ENCODE assay signal across 8 mouse cellular contexts in the genomic region with DNA sequence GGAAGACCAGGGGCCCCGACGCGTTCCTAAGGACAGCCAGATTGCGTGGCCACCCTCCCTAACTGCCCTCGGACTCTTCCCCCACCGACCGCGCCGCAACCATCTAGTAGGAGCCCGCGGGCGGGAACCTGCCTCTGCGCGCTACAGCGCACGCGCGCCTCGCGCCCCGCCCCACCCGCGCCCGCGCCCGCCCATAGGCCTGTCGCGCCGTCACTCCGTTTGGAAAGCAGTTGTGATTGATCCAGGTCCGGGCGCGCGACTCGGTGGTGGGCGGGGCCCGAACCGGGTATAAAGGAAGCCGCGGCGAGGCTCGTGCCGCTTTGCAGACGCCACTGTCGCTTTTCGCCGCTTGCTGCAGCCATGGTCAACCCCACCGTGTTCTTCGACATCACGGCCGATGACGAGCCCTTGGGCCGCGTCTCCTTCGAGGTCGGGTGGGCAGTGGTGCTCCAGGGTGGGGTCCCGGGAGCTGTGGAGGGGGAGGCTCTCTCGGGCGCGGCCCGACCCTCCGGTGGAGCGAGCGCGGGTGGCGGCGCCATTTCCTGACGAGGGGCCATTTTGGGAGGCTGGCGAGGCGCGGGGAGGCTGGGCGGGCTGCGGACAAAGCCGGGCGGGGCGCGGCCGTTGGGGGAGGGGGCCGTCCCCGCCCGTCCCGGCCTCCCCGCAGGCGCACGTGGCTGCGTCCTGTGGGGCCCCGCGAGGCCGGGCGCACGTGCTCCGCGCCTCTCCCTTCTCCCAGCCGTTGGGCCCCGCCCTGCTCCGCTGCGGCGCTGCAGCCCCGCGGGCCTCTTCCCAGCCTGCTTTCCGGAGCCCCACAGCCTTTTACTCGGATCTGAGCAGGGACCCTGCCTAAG. TPM values are rescaled to one million over a fixed set of nuclear protein-coding genes. Genes with fewer than 3 reads are reported as not detected.
A peak's percentile ranks its signal among the peaks of the same experiment; 100 is the strongest.
DNase-seq lines count a peak whose midpoint lies in the region; ATAC-seq lines count a peak whose summit lies in the region.

No protein-coding gene starts in this region.

- H3K27me3 ChIP-seq in heart, embryonic 14.5 days (ENCODE audit: control insufficient read depth, insufficient read depth, low read length), result no peaks in the 10 kb centered on the region
- no peaks in the 10 kb centered on the region for H3K27me3 ChIP-seq in liver, embryonic 12.5 days (replicated peaks)
- no peaks in the 10 kb centered on the region for H3K27me3 ChIP-seq in splenic B cell, adult 2 months (ENCODE audit: control insufficient read depth, insufficient read depth, low read length, poor library complexity, severe bottlenecking)

- peak overlapping the region; percentile 95 to 96 for H3K27ac ChIP-seq in heart, embryonic 14.5 days (replicated peaks in 1 of 2; ENCODE audit: control insufficient read depth in 1 of 2, insufficient read depth in 1 of 2, low read depth in 2 of 2, low read length in 2 of 2)
- H3K27ac ChIP-seq in liver, embryonic 12.5 days, result peak overlapping the region; percentile 97

- peak; percentile 95 for ATAC-seq in heart, embryonic 14.5 days (ENCODE audit: insufficient number of reproducible peaks, insufficient read depth, low FRiP score, low read depth)
- ATAC-seq in liver, embryonic 12.5 days, result peak; percentile 92

- peak overlapping the region; percentile 63 to 84 for H3K4me3 ChIP-seq in heart, embryonic 14.5 days (ENCODE audit: control insufficient read depth in 1 of 2, insufficient read depth in 1 of 2, low read depth in 1 of 2, low read length in 2 of 2)
- H3K4me3 ChIP-seq in liver, embryonic 12.5 days, result peak overlapping the region; percentile 87

- H3K4me1 ChIP-seq in heart, embryonic 14.5 days (ENCODE audit: control insufficient read depth in 2 of 2, insufficient read depth in 2 of 2, low read length in 2 of 2), result peaks cover 8 to 28% of the 10 kb centered on the region in 2 experiments
- peaks cover 44% of the 10 kb centered on the region for H3K4me1 ChIP-seq in liver, embryonic 12.5 days

- H3K4me2 ChIP-seq in heart, embryonic 14.5 days (ENCODE audit: low read length), result peak overlapping the region; percentile 99
- peak overlapping the region; percentile 86 for H3K4me2 ChIP-seq in liver, embryonic 12.5 days

- peaks cover 39% of the 10 kb centered on the region for H3K36me3 ChIP-seq in heart, embryonic 14.5 days (ENCODE audit: control insufficient read depth, insufficient read depth, low read length)
- H3K36me3 ChIP-seq in liver, embryonic 12.5 days, result peaks cover 49% of the 10 kb centered on the region
- H3K36me3 ChIP-seq in splenic B cell, adult 2 months (ENCODE audit: control insufficient read depth, insufficient read depth, low read length, poor library complexity, severe bottlenecking), result peaks cover 13% of the 10 kb centered on the region; the same call in 1 of the 2 replicates

- H3K9ac ChIP-seq in heart, embryonic 14.5 days (ENCODE audit: low read length), result peak overlapping the region; percentile 89
- peak overlapping the region; percentile 87 for H3K9ac ChIP-seq in liver, embryonic 12.5 days

- no peaks in the 10 kb centered on the region for H3K9me3 ChIP-seq in heart, embryonic 14.5 days (ENCODE audit: control insufficient read depth, low read length)
- peaks cover 21% of the 10 kb centered on the region for H3K9me3 ChIP-seq in liver, embryonic 12.5 days (replicated peaks)

- under 1% methylated on average over 91 of the region's 102 CpGs for WGBS in heart, embryonic 14.5 days
- under 1% methylated on average over 94 of the region's 102 CpGs for WGBS in liver, embryonic 12.5 days (ENCODE audit: insufficient replicate concordance)

- DNase-seq in CD8-positive naive resting alpha-beta T cell, adult 2 months (ENCODE audit: low read depth in 2 of 2, low spot score in 2 of 2), result peak; percentile 98 to 99
- DNase-seq in c-Kit-negative CD71-positive TER-119-positive erythroid progenitor cells, embryonic 14.5 days (ENCODE audit: low read depth, low spot score), result peak; percentile 89
- DNase-seq in fibroblast of lung, adult 2 months (ENCODE audit: low read depth), result peak; percentile 75
- DNase-seq in kidney, postnatal 14 days, result peak; percentile 99
- DNase-seq in naive thymus-derived CD4-positive, alpha-beta T cell, adult 2 months (ENCODE audit: low read depth), result peak; percentile 98
- peak; percentile 98 for DNase-seq in splenic B cell, adult 2 months (ENCODE audit: low read depth, low spot score)

RNA-seq across cellular contexts. Expression of a gene that starts 0.5 kb away (rescaled TPM):
- polyA plus RNA-seq in heart, embryonic 14.5 days (2014; fragmentation: Nextera tagmentation; extraction: Ambion mirVana), result 4,253 and 4,441 TPM in 2 replicates
- polyA plus RNA-seq in liver, embryonic 12.5 days (2016; fragmentation: Nextera tagmentation; extraction: Ambion mirVana), result 3,798 and 3,900 TPM in 2 replicates

RNA-seq across cellular contexts. Expression of a gene that starts 26.9 kb away (rescaled TPM):
- polyA plus RNA-seq in heart, embryonic 14.5 days (2014; fragmentation: Nextera tagmentation; extraction: Ambion mirVana), result 8.2 and 9.1 TPM in 2 replicates
- polyA plus RNA-seq in liver, embryonic 12.5 days (2016; fragmentation: Nextera tagmentation; extraction: Ambion mirVana), result 5.6 and 6.7 TPM in 2 replicates

RNA-seq across cellular contexts. Expression of a gene that starts 28.5 kb away (rescaled TPM):
- 377 and 424 TPM in 2 replicates for polyA plus RNA-seq in heart, embryonic 14.5 days (2014; fragmentation: Nextera tagmentation; extraction: Ambion mirVana)
- polyA plus RNA-seq in liver, embryonic 12.5 days (2016; fragmentation: Nextera tagmentation; extraction: Ambion mirVana), result 121 and 125 TPM in 2 replicates

RNA-seq across cellular contexts. Expression of a gene that starts 59.9 kb away (rescaled TPM):
- 21.8 and 24.3 TPM in 2 replicates for polyA plus RNA-seq in heart, embryonic 14.5 days (2014; fragmentation: Nextera tagmentation; extraction: Ambion mirVana)
- polyA plus RNA-seq in liver, embryonic 12.5 days (2016; fragmentation: Nextera tagmentation; extraction: Ambion mirVana), result 11.2 and 11.6 TPM in 2 replicates

Comparison
In these comparisons a context has a peak if more than half of its experiments do, and no peak if none do; other contexts are left out.
1. Peak in every context shown above with its lines: DNase-seq, ATAC-seq, H3K4me3 ChIP-seq and H3K27ac ChIP-seq.